In genomic region chr19:46314872-46315742, GRCm38 (mm10) we compare ENCODE assay signal across 1 mouse cellular context.
TF ChIP-seq lines count a peak whose summit lies in the region.

No protein-coding gene starts in this region.

TF ChIP-seq in MEL, 35 proteins besides CTCF, POLR2A, EP300 and RAD21 (continued from another document):
- TF ChIP-seq RCOR1 (IDR thresholded peaks at IDR 0.05; ENCODE audit: low read depth, low read length): peak; percentile 18; the same call in 1 of the 2 replicates
- TF ChIP-seq TBP (IDR thresholded peaks at IDR 0.05; ENCODE audit: low read depth, low read length): peak; percentile 41
- TF ChIP-seq MAFK (IDR thresholded peaks at IDR 0.05; ENCODE audit: borderline replicate concordance, low read depth, low read length): no peak
- TF ChIP-seq POLR2AphosphoS5 (IDR thresholded peaks at IDR 0.05; ENCODE audit: borderline replicate concordance, low read depth, low read length): no peak
- TF ChIP-seq MYC (IDR thresholded peaks at IDR 0.05; ENCODE audit: low read depth, low read length): peak; percentile 86
- peak; percentile 39 for TF ChIP-seq NELFE (IDR thresholded peaks at IDR 0.05; ENCODE audit: low read depth, low read length)
- TF ChIP-seq KAT2A (conservative IDR thresholded peaks at IDR 0.05; ENCODE audit: low read depth, low read length): no peak
- TF ChIP-seq ZKSCAN1 (IDR thresholded peaks at IDR 0.05; ENCODE audit: low read depth, low read length): no peak
- peak; percentile 36; the same call in 1 of the 2 replicates for TF ChIP-seq USF1 (IDR thresholded peaks at IDR 0.05; ENCODE audit: low read depth, low read length)
- TF ChIP-seq MAZ (IDR thresholded peaks at IDR 0.05; ENCODE audit: low read depth, low read length): 0 out of 2 replicates have a peak, but pooled peaks have one; percentile 10
- no peak for TF ChIP-seq CHD1 (IDR thresholded peaks at IDR 0.05; ENCODE audit: low read depth, low read length)
- TF ChIP-seq POLR2AphosphoS2 (IDR thresholded peaks at IDR 0.05; ENCODE audit: low read length): 0 out of 2 replicates have a peak, but pooled peaks have one; percentile 29
- TF ChIP-seq GABPA (IDR thresholded peaks at IDR 0.05; ENCODE audit: low read depth, low read length): no peak
- no peak for TF ChIP-seq CHD2 (IDR thresholded peaks at IDR 0.05; ENCODE audit: low read length)
- TF ChIP-seq SIN3A (IDR thresholded peaks at IDR 0.05; ENCODE audit: low read length): peak; percentile 80
